Mouse (Mus musculus) liver, adult 2 months (tissue): ENCODE results near the gene Epb41l3.

Experiments used
- CTCF ChIP-seq: fragments of 200-500 bp; IDR thresholded peaks from 2 replicates; pipeline ENCODE4 v1.5.1; 2011; ENCODE audit warnings: low read depth, low read length, control low read depth
- POLR2A ChIP-seq: fragments of 200-500 bp; IDR thresholded peaks from 2 replicates; pipeline ENCODE4 v1.6.1; 2011; ENCODE audit warnings: low read length, control low read depth; ENCODE audit not compliant: insufficient read depth; ENCODE audit errors: extremely low read depth

DNA sequence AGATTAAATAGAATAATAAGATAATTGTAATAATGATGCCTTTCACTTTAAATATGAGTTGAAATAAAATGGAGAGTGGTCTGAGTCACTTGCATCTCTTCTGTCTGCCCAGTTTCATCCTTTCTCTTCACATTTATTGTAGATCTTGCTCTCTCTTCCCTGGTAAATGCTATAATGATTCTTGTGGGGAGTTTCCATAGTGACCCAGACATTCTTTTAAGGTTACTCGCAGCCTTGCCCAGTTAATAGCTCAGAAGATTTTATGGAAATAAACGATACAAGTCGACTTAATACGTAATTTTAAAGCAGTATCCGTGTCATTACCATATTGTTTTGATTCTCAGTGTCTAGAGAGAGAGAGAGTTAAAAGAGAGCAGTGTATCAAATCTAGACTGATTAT, 154.0 kb downstream of the Epb41l3 start:
- TF ChIP-seq CTCF, result no peak
- TF ChIP-seq POLR2A, result no peak
